Mouse (Mus musculus) neutrophil, adult 83 days (primary cell): Measurements from ENCODE around the gene Apmap. TPM values are rescaled to one million over a fixed set of nuclear protein-coding genes. Genes with fewer than 3 reads are reported as not detected.

Experiments used
- total RNA-seq, 2 experiments: library from RNA; stranded (reverse); gene quantifications; one replicate each; pipeline ENCODE4 v1.2.4; 2023

Gene Apmap
- total RNA-seq = 10 to 100 TPM; 32.1 to 36.0 TPM

GRCm38 (mm10) chr2:150608087-150608799 lies at the start of gene Apmap:
Apmap (minus strand) TSS chr2:150608567.

GRCm38 (mm10) chr2:150569847-150570590 lies 38.3 kb downstream of the Apmap start, which contains the start of gene Cst7:
Cst7 (plus strand) TSS chr2:150570415.

Other genes with a start within 250 kb of the Apmap start
- gene 3300002I08Rik, start 245.8 kb downstream of the Apmap start, total RNA-seq = under 1 TPM; 0.59 to 0.97 TPM
- under 1 TPM; 0.18 to 0.38 TPM for gene Zfp442, start 157.1 kb downstream of the Apmap start, total RNA-seq
- not detected for gene Zfp345, start 123.5 kb downstream of the Apmap start, total RNA-seq
- 10 to 100 TPM; 20.3 to 25.4 TPM for gene Cst7, start 38.2 kb downstream of the Apmap start, total RNA-seq
- gene Acss1, start 59.9 kb upstream of the Apmap start, total RNA-seq = 10 to 100 TPM; 12.2 to 15.4 TPM
- gene Vsx1, start 80.8 kb upstream of the Apmap start, total RNA-seq = not detected
- 1 to 10 TPM; 6.6 to 6.7 TPM for gene Entpd6, start 140.5 kb upstream of the Apmap start, total RNA-seq
- gene Pygb, start 178.2 kb upstream of the Apmap start, total RNA-seq = 10 to 100 TPM; 14.2 to 14.3 TPM